Mouse (Mus musculus): ENCODE data around the gene Btbd35f4. TPM values are rescaled to one million over a fixed set of nuclear protein-coding genes. Genes with fewer than 3 reads are reported as not detected.
"Not testable (repeated sequence)": the region's sequence is repeated elsewhere in the genome, so short reads cannot be mapped to it uniquely, and the experiment has no call there.

The Btbd35f4 gene
- not detected in 2 replicates for polyA plus RNA-seq (2012; rRNA removed)

DNA sequence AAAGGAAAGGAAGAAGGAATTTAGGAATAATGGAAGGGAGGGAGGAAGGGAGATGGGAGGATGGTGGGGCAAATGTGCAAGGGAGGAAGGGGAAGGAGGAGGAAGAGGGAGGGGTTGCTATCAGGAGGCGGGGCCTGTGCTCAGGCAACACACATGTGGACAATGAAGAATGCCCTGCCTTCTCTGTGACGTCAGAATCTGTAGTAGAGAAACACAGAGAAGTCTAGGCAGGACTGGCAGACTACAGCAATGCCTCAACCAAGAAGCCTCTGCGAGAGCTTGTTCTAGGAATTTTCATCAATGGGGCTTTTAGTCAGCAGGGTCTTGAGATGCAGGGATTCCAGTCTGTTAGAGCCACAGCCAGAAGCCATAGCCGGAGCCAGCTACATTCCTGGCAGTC is at the start of gene Btbd35f4:
Btbd35f4 (plus strand) TSS at position 301 of the 400 bp plus-strand sequence.
- DNase-seq (ENCODE audit: low read depth): not testable (repeated sequence)

DNA sequence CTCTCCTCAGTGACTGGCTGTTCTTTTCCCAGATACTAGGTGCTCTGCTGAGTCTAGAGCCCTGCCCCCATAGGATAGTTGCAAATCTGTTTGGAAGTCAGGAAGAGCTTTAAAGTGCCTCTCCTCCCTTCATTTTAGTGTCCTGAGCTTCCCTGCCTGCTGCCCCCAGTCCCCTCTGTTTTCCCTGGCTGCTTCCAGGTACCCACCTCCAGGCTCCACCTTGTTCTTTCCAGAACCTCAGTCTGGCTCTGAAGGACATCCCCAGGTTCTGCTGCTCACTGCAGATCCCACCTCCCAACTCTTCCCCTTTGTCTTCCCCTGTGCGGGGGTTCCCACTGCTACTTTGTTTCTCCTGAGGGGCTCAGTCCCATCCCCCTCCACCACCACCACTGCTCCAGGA is 39.7 kb downstream of the Btbd35f4 start:
- not testable (repeated sequence) for DNase-seq (ENCODE audit: low read depth)

Other genes starting within 250 kb of the Btbd35f4 start
- gene Btbd35f27, start 151.6 kb downstream of the Btbd35f4 start, polyA plus RNA-seq (2012; rRNA removed): not detected in 2 replicates

Data from brain, embryonic 14.5 days (tissue).